Comparison of ENCODE assay signal across 9 mouse cellular contexts in the genomic region with DNA sequence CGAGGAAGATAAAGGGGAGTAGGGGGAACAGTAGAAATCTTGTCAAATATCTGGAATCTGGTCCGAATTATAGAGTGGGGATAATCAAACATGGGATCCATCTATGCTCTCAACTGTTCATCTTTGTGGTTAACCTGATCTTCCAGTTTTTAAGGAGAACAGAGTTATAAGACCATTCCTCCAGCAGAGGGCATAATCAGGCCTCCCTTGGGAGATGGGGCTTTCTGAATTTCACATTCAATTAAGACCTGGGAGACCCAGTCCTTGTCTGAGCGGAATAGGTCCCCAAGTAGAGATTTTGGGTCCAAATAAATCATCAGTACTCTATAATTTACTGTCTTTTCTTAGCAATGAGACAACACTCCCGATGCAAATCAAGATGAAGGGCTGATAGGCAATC.
DNase-seq lines count a peak whose midpoint lies in the region; ATAC-seq and TF ChIP-seq lines count a peak whose summit lies in the region.
"Had no signal": no experiment of that assay in that cellular context is flagged by ENCODE, and none has a peak within 500 bp of the region (broad histone marks: within the 10 kb centered on the region; RNA-seq: fewer than 3 reads in every experiment).

No protein-coding gene starts in this region.

- TF ChIP-seq POLR2A in cerebellum, adult 2 months (IDR thresholded peaks at IDR 0.05; ENCODE audit: borderline replicate concordance, insufficient read depth, low read length), result no peak

- no peak overlapping the region for H3K27ac ChIP-seq in cerebellum, adult 2 months (ENCODE audit: insufficient read depth, low read length)
- no peak overlapping the region for H3K27ac ChIP-seq in liver, embryonic 12.5 days
- H3K27ac ChIP-seq: lung, embryonic 15.5 days had no signal

- H3K36me3 ChIP-seq in liver, embryonic 12.5 days, result no peaks in the 10 kb centered on the region
- H3K36me3 ChIP-seq: lung, embryonic 15.5 days had no signal

- H3K4me3 ChIP-seq in cerebellum, adult 2 months (replicated peaks; ENCODE audit: insufficient read depth, low read depth, low read length), result no peak overlapping the region
- H3K4me3 ChIP-seq in liver, embryonic 12.5 days, result no peak overlapping the region
- H3K4me3 ChIP-seq: lung, embryonic 15.5 days had no signal

- DNase-seq in cerebellum, adult 2 months, result peak in 1 of 2 experiments; percentile 4
- DNase-seq in cerebellum, adult 9-10 months, result no peak
- peak; percentile 7 for DNase-seq in left cerebral cortex, adult 11 months (ENCODE audit: low spot score)
- DNase-seq in left cerebral cortex, adult 8-10 months (ENCODE audit: low spot score in 2 of 2), result no peak
- peak; percentile 58 for DNase-seq in embryo, embryonic 10.5 days (ENCODE audit: low spot score)
- DNase-seq in lung, postnatal 36 days, result peak; percentile 2
- no peak for DNase-seq in gastrocnemius, postnatal 25 days

- H3K4me2 ChIP-seq in liver, embryonic 12.5 days, result no peak overlapping the region
- H3K4me2 ChIP-seq: lung, embryonic 15.5 days had no signal

- no peak overlapping the region for H3K9ac ChIP-seq in liver, embryonic 12.5 days
- H3K9ac ChIP-seq: lung, embryonic 15.5 days had no signal

- no peak for ATAC-seq in liver, embryonic 12.5 days

- no peaks in the 10 kb centered on the region for H3K4me1 ChIP-seq in cerebellum, adult 2 months (ENCODE audit: control insufficient read depth, insufficient read depth, low read length)
- H3K4me1 ChIP-seq in liver, embryonic 12.5 days, result no peaks in the 10 kb centered on the region
- H3K4me1 ChIP-seq: lung, embryonic 15.5 days had no signal

- WGBS in cerebellum, adult 2 months, result 58% methylated on average over 4 of the region's 4 CpGs
- 43% methylated on average over 4 of the region's 4 CpGs for WGBS in liver, embryonic 12.5 days (ENCODE audit: insufficient replicate concordance)

- H3K9me3 ChIP-seq in liver, embryonic 12.5 days (replicated peaks), result no peaks in the 10 kb centered on the region
- H3K9me3 ChIP-seq: lung, embryonic 15.5 days had no signal

- no peaks in the 10 kb centered on the region for H3K27me3 ChIP-seq in cerebellum, adult 2 months (ENCODE audit: control insufficient read depth, insufficient read depth, low read length)
- H3K27me3 ChIP-seq in liver, embryonic 12.5 days (replicated peaks), result no peaks in the 10 kb centered on the region
- H3K27me3 ChIP-seq: lung, embryonic 15.5 days had no signal

- TF ChIP-seq CTCF in cerebellum, adult 2 months (IDR thresholded peaks at IDR 0.05; ENCODE audit: borderline replicate concordance, insufficient read depth, low read depth, low read length), result peak; percentile 19; the same call in 1 of the 2 replicates

Comparison
In these comparisons a context has a peak if more than half of its experiments do, and no peak if none do; other contexts are left out.
1. DNase-seq: peak in left cerebral cortex, adult 11 months (single experiment), embryo, embryonic 10.5 days (single experiment) and lung, postnatal 36 days (single experiment); none in cerebellum, adult 9-10 months (single experiment), left cerebral cortex, adult 8-10 months (0 of 2) and gastrocnemius, postnatal 25 days (single experiment).